Mouse (Mus musculus) limb, embryonic 11.5 days (tissue): ENCODE measurements around the gene Hist1h2ad. TPM values are rescaled to one million over a fixed set of nuclear protein-coding genes. Genes with fewer than 3 reads are reported as not detected.

Experiments used
- ATAC-seq: fragments of 200-750 bp; cut with Nextera tagmentation; 2 replicates; pipeline ENCODE4 v1.8.0; 2017; ENCODE audit warnings: low read depth; ENCODE audit not compliant: insufficient number of reproducible peaks, low FRiP score, low TSS enrichment
- DNase-seq: peaks from one replicate; pipeline ENCODE4 v3.0.0-alpha.2; 2015; ENCODE audit warnings: low spot score
- H3K27ac ChIP-seq: fragments of 300-500 bp; sonication (generic); replicated peaks from 2 replicates; pipeline ENCODE4 v1.5.1; 2014; ENCODE audit warnings: low read depth, mild to moderate bottlenecking, low read length
- H3K27me3 ChIP-seq: fragments of 300-500 bp; sonication (generic); 2 replicates; pipeline ENCODE4 v1.6.1; 2014; ENCODE audit warnings: mild to moderate bottlenecking, low read length, mixed read lengths; ENCODE audit not compliant: control insufficient read depth, insufficient read depth
- H3K36me3 ChIP-seq: fragments of 300-500 bp; sonication (generic); 2 replicates; pipeline ENCODE4 v1.6.1; 2014; ENCODE audit warnings: mild to moderate bottlenecking, low read length, moderate library complexity, mixed read lengths; ENCODE audit not compliant: control insufficient read depth, insufficient read depth
- H3K4me1 ChIP-seq: fragments of 300-500 bp; sonication (generic); 2 replicates; pipeline ENCODE4 v1.6.1; 2014; ENCODE audit warnings: low read length, mixed read lengths; ENCODE audit not compliant: control insufficient read depth, insufficient read depth
- H3K4me2 ChIP-seq: fragments of 300-500 bp; sonication (generic); 2 replicates; pipeline ENCODE4 v1.6.1; 2014; ENCODE audit warnings: low read depth, mild to moderate bottlenecking, moderate library complexity; ENCODE audit not compliant: severe bottlenecking
- H3K4me3 ChIP-seq: fragments of 300-500 bp; sonication (generic); 2 replicates; pipeline ENCODE4 v1.5.1; 2014; ENCODE audit warnings: low read depth, low read length
- H3K9ac ChIP-seq: fragments of 300-500 bp; sonication (generic); 2 replicates; pipeline ENCODE4 v1.6.1; 2014; ENCODE audit warnings: mild to moderate bottlenecking, low read length
- H3K9me3 ChIP-seq: fragments of 300-500 bp; sonication (generic); 2 replicates; pipeline ENCODE4 v1.6.1; 2016; ENCODE audit warnings: low read length; ENCODE audit not compliant: control insufficient read depth
- WGBS: fragments of 180-500 bp; shearing (Covaris S2); extraction: QIAGEN DNeasy Blood & Tissue Kit; methylation state at CpG from one replicate; pipeline ENCODE4 v1.1.7; 2014; 5-methylcytosine and 5-hydroxymethylcytosine counted together
- polyA plus RNA-seq: library from polyadenylated mRNA; unstranded; fragments of >200 nt; fragmentation: Nextera tagmentation; extraction: Ambion mirVana; gene quantifications from 2 replicates; pipeline ENCODE4 v1.2.1, GENCODE M21; 2014

Hist1h2ad gene
- polyA plus RNA-seq, 1 experiment from 2014 or later: 3.1 TPM

DNA sequence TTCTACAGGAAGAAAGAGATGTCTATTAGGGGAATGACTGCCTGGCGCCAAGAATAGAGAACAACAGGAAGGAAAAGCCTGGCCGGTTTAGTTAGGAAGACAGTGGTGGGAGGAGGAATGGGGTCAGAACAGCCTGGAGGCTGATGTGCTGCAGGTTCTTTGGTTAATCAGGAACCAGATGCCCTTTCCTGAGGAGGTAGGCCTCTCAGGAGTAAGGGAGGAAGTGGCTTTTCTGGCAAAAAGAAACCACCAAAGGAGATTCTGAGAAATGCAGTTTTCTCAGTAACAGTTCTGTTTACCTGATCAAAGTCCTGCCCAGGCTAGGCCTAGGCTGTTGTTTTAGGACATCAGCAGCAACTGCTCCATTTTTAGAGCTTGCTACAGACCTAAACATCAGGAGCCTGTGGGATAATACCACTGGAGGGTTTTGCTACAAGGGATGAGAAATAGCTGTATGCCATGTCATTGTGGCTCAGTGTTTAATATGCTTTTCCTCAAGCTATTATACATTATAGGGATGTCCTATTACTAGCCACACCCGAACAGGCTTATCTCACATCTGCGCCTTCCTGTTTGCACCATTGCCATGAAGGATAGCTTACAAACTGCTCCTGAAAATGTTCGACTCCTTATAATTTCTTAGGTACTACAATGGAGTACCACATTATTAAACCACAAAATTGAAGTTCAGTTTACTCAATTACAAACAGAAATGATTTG is 19.0 kb downstream of the Hist1h2ad start:
- no peaks in the 10 kb centered on the region for H3K27me3 ChIP-seq
- no peaks in the 10 kb centered on the region for H3K36me3 ChIP-seq
- no peak overlapping the region for H3K9ac ChIP-seq
- H3K4me3 ChIP-seq: no peak overlapping the region
- H3K4me2 ChIP-seq: no peak overlapping the region
- H3K9me3 ChIP-seq: no peaks in the 10 kb centered on the region
- no peak for ATAC-seq
- DNase-seq: no peak
- 0 out of 2 replicates have a peak, but pooled peaks cover 5% of the 10 kb centered on the region for H3K4me1 ChIP-seq
- 73% methylated on average over 5 of the region's 5 CpGs for WGBS
- peak overlapping the region; percentile 64; the same call in 1 of the 2 replicates for H3K27ac ChIP-seq

DNA sequence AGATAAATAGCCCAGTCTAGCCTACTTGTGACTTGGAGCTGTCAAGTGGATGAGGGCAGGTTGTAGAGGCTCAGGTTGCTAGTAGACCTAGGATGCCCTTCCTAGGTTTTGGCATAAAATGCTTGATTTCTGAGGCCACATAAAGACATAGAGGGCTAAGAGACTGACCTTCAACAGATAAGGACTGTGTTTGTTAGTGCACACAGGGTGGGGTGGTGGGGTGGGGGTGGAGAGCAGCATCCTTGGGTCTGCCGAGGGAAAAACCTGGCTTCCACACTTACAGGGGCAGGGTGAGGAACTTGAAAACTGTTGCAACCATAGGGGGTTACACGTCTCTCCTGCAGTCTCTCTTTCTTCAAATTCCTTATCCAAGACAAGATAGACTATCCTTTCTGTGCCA is 21.0 kb downstream of the Hist1h2ad start:
- H3K27ac ChIP-seq: no peak overlapping the region
- H3K4me3 ChIP-seq: no peak overlapping the region
- no peak for DNase-seq
- H3K9me3 ChIP-seq: no peaks in the 10 kb centered on the region
- H3K27me3 ChIP-seq: no peaks in the 10 kb centered on the region
- ATAC-seq: no peak
- no peak overlapping the region for H3K4me2 ChIP-seq
- 0 out of 2 replicates have a peak, but pooled peaks cover 5% of the 10 kb centered on the region for H3K4me1 ChIP-seq
- 85% methylated on average over 2 of the region's 2 CpGs for WGBS
- H3K36me3 ChIP-seq: no peaks in the 10 kb centered on the region
- no peak overlapping the region for H3K9ac ChIP-seq

DNA sequence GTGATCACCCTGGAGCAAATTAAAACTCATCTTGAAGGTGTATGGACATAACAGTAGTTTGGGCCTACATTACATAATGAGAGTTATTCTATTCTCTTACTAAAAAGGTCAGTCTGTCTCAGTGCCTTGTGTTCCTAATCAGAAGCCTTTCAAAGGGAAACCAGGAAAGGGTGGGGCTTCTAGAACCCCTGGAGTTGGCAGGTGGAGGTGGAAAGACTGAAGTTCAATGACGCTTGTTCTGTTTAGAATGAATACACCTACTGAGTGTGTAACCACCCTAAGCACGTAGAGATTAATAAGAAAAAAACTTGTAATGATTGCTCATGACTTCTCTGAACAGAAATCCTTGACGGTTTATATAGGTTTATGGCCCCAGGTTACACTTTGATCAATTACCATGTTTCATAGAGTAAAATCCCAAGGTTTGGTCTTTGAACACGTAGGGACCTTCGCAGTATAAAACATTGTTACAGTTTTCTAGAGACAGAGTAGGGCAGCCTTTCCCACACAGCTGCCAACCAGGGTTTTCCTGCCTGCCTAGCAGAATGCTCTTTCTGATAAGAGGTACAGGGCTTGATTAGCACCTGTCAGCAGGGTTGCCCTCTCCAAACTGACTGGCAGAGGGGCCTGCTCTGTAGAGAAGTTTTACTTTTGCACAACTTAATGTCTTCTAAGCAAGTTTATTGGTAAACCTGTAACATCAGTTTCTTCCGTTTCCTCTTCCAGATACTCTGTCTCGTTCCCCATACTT is 21.6 kb downstream of the Hist1h2ad start:
- WGBS: 82% methylated on average over 7 of the region's 7 CpGs
- H3K9me3 ChIP-seq: no peaks in the 10 kb centered on the region
- H3K27me3 ChIP-seq: no peaks in the 10 kb centered on the region
- H3K27ac ChIP-seq: no peak overlapping the region
- H3K36me3 ChIP-seq: no peaks in the 10 kb centered on the region
- ATAC-seq: no peak
- 0 out of 2 replicates have a peak, but pooled peaks cover 5% of the 10 kb centered on the region for H3K4me1 ChIP-seq
- DNase-seq: no peak
- no peak overlapping the region for H3K9ac ChIP-seq
- no peak overlapping the region for H3K4me3 ChIP-seq
- no peak overlapping the region for H3K4me2 ChIP-seq

DNA sequence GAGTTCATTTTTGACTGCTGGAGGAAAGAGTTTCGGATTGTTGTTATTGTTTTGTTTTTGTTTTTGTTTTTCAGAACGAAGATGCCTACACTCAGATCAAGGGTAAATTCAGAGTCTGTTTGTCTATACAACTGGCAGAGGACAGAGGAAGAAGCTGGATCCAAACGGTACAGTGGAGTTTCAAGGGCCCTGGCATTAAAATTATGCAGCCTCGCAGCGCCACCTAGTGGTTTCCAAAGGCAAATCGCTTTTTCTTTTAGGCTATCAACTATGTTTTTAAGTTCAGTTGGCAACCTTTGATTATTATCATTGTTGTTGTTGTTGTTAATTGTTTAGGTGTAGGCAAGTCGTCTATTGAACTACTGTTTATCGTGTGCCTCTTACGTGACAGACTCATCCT is 23.8 kb downstream of the Hist1h2ad start:
- 6% methylated on average over 9 of the region's 9 CpGs for WGBS
- Histone ChIP-seq H3K9me3 (no peaks in the 10 kb centered on the region), H3K9ac (no peak overlapping the region), H3K27ac (no peak overlapping the region), H3K4me3 (no peak overlapping the region), H3K27me3 (no peaks in the 10 kb centered on the region), H3K4me2 (no peak overlapping the region), H3K4me1 (0 out of 2 replicates have a peak, but pooled peaks cover 4% of the 10 kb centered on the region), H3K36me3 (no peaks in the 10 kb centered on the region)
- DNase-seq: peak; percentile 89
- ATAC-seq: no peak

DNA sequence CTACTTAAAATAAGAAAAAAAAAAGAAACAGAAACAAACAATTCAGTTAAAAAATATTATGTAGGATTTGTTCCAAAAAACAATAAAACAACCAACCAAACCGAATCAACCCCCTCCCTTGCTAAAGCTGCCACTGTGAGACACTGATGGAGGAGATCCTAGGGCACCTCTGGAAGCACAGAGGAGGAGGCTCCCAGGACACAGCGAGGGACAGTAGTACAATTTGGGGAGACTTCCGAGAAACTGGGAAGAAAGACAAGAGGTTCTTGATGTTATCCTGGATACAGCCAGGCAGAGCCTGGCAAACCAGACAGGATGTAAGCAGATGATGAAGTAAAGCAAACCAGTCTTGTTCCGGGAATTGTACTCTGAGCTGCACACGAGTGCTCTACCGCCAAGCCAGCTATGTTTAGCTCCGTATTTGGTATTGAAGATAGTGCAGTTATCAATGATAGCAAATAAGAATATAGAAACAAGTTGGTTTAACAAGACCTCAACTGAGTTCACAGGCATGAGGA is 29.1 kb downstream of the Hist1h2ad start:
- H3K4me3 ChIP-seq: no peak overlapping the region
- no peaks in the 10 kb centered on the region for H3K4me1 ChIP-seq
- H3K27ac ChIP-seq: no peak overlapping the region
- H3K9ac ChIP-seq: no peak overlapping the region
- no peaks in the 10 kb centered on the region for H3K9me3 ChIP-seq
- 80% methylated on average over 7 of the region's 7 CpGs for WGBS
- ATAC-seq (no peak), DNase-seq (no peak)
- H3K27me3 ChIP-seq: no peaks in the 10 kb centered on the region
- H3K4me2 ChIP-seq: no peak overlapping the region
- H3K36me3 ChIP-seq: no peaks in the 10 kb centered on the region

DNA sequence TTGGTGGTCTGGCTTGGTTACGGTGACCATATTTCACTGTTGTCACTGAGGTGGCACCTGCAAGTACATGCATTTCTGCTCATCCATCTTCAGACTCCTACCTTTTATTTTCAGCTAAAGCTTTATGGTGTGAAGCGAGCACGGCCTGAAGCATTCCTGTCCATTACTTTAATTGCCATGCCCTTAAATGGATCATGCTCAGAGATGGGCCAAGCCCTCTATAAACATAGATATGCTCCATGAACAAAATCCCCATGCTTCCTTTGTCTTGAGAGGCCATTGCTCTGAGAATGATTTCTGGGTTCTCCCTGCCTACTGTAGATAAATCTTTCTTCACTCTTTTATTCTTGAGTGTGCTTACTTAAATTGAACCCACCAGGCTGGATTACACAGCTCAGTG is 30.3 kb downstream of the Hist1h2ad start:
- Histone ChIP-seq H3K36me3 (no peaks in the 10 kb centered on the region), H3K9ac (no peak overlapping the region), H3K9me3 (no peaks in the 10 kb centered on the region), H3K27ac (no peak overlapping the region), H3K4me3 (no peak overlapping the region), H3K27me3 (no peaks in the 10 kb centered on the region), H3K4me1 (no peaks in the 10 kb centered on the region), H3K4me2 (no peak overlapping the region)
- 84% methylated on average over 3 of the region's 3 CpGs for WGBS
- DNase-seq (no peak), ATAC-seq (no peak)

DNA sequence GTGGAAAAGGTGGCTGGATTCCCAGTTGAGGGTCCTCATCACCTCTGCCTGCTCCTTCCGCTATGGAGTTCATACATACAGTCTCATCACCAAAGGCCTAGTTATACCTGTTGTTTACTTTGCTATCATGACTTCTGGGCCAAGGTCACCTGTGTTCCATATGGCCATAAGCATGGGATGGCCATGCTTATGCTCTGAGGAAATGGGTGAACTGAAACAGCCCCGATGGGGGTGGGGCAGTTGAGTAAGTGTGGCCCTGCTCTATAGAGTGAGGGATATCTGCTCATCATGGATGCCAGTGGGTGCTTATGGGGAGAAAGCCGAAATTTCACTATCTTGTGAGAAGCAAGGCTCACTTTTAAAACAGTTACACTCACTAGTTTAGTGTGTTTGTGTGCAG is 30.9 kb downstream of the Hist1h2ad start:
- no peak overlapping the region for H3K4me2 ChIP-seq
- H3K4me1 ChIP-seq: no peaks in the 10 kb centered on the region
- H3K27ac ChIP-seq: no peak overlapping the region
- no peak for DNase-seq
- no peak for ATAC-seq
- no peak overlapping the region for H3K9ac ChIP-seq
- H3K4me3 ChIP-seq: no peak overlapping the region
- no peaks in the 10 kb centered on the region for H3K27me3 ChIP-seq
- 87% methylated on average over 3 of the region's 3 CpGs for WGBS
- H3K9me3 ChIP-seq: no peaks in the 10 kb centered on the region
- H3K36me3 ChIP-seq: no peaks in the 10 kb centered on the region

DNA sequence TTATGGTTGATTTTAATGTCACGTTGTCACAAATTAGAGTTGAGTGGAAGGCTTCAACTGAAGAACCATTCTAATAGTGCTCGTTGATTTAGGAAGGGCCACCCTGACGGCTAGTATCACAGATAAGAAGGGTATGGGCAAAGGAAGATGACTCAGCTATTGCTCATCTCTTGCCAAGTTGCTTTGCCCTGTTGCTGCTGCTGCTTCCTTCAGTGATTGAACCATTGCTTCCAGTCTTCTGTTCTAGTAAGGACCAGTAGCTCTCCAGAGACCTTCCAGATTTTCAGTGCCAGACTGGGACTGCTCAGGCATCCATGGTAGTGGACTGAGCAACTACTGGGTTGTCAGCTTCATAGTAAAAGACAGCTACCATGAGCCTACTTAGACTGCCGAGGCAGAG is 35.0 kb downstream of the Hist1h2ad start:
- DNase-seq: no peak
- H3K4me3 ChIP-seq: no peak overlapping the region
- WGBS: 91% methylated on average over 4 of the region's 4 CpGs
- H3K4me1 ChIP-seq: no peaks in the 10 kb centered on the region
- no peaks in the 10 kb centered on the region for H3K36me3 ChIP-seq
- H3K27ac ChIP-seq: no peak overlapping the region
- no peak for ATAC-seq
- H3K9ac ChIP-seq: no peak overlapping the region
- no peaks in the 10 kb centered on the region for H3K27me3 ChIP-seq
- no peak overlapping the region for H3K4me2 ChIP-seq
- no peaks in the 10 kb centered on the region for H3K9me3 ChIP-seq
